Mouse (Mus musculus) frontal cortex, postnatal 36 days (tissue): ENCODE data around the gene Sec14l5.

Experiments used
- DNase-seq, 2 experiments: peaks; one replicate each; pipeline ENCODE4 v3.0.0; 2022; ENCODE audit warnings: low spot score in 2 of 2

The Sec14l5 gene

GRCm38 (mm10) chr16:5153299-5154026, 6.6 kb downstream of the Sec14l5 start:
- no peak for DNase-seq

GRCm38 (mm10) chr16:5155014-5155413, 8.1 kb downstream of the Sec14l5 start:
- DNase-seq = no peak

- no peak for DNase-seq
These were observed 9.6 kb downstream of the Sec14l5 start for GRCm38 (mm10) chr16:5156495-5156894.

DNA sequence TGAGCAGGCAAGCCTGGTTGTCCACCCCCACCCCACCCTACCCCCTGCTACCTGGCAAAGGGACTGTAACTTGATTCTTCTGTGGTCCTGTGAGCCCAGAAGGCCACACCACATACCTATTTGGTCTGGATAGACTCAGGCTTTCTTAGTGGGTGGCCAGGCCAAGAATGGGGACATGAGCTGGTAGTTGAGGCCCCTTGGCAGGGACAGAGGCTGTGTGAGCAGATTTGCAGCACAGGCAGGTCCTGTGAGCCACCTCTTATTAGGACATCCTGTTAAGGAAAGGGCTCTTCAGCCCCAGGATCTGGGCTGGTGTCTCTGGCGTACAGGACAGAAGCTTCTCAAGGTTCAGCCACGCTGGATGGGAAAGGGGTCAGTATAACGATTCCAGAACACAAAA, 10.2 kb downstream of the Sec14l5 start:
- DNase-seq = no peak

GRCm38 (mm10) chr16:5159248-5159647, 12.3 kb downstream of the Sec14l5 start:
- DNase-seq = peak in 1 of 2 experiments; percentile 13

DNA sequence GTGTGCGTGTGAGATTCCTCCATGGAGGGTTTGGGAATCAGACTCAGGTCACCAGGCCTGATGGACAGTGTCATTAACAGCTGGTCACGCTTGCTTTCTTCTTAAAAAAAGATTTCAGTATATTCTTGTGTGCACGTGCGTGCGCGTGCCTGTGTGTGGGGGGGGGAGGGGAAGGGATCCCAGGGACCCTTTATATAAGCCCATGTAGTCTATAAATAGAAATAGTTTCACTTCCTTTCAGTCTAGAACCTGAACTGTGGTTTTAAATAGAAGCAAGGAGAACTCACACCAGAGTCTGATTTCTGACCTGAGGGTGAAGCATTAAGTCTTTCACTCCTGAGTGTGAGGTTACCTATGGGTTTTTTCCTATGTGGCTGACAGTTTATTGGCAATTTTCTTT, 17.4 kb downstream of the Sec14l5 start:
- DNase-seq = no peak

DNA sequence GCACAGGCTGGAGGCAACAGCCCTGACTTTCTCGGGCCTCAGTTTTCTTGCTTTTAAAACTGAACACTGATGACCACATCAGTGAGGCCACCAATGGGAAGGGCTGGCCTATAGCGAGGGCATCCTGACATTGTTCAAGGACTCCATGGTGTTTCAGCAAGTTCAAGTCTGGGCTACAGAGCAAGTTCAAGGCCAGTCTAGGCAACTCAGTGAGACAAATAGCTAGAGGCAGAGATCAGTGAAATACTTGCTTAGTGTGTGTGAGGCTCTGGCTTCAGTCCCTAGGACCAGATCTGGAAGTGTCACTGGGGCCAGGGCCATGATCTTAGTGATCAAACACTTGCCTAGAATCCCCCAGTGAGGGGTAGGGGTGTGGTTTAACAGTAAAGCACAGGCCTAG, 21.1 kb downstream of the Sec14l5 start:
- no peak for DNase-seq

DNA sequence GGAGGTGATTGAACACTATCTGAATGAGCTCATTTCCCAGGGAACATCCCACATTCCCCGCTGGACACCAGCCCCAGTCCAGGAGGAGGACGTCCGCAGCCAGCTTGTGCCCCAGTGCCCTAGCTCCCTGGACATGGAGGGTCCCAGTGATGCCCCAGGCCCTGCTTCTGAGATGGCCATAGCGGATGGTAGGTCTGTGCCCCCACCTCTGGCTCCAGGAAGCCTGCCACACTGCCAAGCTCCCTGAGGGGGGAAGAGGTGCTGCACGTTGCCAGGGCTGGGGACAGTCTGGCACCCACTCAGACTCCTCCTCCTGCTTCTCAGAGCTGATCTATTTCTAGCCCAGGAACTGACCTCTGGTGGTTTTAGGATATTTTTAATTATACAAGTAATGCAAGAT, 21.9 kb downstream of the Sec14l5 start:
- DNase-seq = no peak

GRCm38 (mm10) chr16:5172636-5173035, 25.7 kb downstream of the Sec14l5 start:
- no peak for DNase-seq

DNA sequence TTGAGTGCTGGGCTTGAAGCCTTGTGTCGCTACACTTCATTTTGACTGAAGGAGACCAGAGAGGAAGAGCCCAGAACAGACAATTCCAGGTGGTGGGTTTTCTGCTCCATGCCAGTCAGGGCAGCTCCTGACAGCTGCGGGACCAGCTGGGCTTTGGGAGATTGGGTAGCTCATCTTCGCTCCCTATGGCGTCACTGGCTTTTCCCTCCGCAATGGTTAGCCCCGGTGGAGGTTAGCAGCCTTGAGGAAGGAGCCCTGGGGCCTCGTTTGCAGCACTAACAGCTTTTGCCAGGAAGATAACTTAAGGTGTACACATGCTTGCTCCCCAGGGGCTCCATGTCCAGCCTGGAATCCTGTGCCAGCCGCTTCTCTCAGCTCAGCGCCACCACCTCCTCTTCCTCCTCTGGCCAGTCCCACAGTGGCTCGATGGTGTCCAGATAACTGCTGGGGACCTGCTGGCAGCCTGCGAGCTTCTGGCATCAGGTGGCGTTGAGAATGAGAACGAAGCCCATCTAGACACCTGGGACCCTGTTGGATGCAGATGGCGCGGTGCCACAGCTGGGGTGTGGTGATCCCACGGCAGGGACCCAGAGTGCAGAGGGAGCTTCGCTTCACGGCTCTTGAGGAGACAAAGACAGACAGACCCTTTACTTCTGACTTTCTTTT, 36.5 kb downstream of the Sec14l5 start:
- DNase-seq = no peak

DNA sequence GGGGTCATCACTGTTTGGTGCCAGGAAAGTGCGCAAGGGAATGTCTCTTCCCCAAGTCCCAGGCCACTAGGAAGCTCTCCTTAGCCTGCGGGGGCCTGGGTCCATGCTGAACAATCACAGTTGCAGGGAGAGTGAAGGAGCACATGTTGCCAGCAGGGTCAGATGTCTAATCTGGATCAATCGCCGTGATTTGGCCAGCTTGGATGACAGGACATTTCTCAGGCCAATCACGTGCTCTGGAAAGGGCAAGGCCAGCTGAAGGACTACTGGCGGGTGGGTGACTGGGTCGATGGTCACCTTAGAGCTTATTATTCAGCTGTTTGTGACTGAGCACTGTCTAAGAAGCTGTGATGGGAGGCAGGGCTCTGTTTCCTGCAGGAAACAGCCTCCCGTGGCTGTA, 37.2 kb downstream of the Sec14l5 start:
- DNase-seq = no peak

GRCm38 (mm10) chr16:5184956-5185355, 38.0 kb downstream of the Sec14l5 start:
- DNase-seq = no peak

GRCm38 (mm10) chr16:5185691-5186090, 38.8 kb downstream of the Sec14l5 start:
- no peak for DNase-seq

GRCm38 (mm10) chr16:5186234-5186633, 39.3 kb downstream of the Sec14l5 start:
- DNase-seq = peak; percentile 42 to 67

DNA sequence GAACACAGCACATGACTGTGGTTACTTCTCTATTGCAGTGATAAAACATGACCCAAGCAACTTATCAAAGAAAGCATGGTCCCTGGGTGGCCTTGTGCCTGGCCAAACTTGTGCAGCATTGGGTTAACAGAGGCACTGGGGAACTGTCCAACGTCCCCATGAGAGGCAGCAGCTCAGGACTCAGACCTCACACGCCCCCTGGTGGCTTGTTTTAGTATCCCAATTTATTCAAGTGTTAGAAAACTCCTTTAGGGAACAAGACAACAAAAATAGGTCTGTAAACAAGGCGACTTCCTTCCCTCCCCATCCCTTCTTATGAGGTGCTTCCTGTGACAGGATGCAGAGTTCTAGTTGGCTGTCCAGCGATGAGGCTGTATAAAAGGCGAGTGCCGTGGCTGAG, 48.2 kb downstream of the Sec14l5 start:
- peak; percentile 36 to 65 for DNase-seq

DNA sequence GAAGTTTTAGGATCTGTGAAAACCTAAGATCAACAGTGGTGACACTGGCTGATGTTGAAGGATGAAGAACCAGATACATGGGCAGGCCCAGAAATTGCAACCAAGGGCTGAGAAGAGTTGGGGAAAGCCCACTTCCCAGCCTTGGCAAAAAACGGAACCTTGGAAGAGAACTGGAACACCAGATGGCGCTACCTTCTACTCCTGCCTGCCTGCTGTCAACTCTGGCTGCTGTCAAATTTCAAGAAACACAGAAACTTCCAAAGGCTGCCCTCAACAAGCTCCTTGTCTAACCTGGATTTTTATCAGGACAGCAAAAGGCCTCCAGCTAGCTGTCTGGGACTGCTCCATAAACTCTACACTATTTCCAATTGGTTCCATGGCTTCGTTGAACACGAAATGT, 55.8 kb downstream of the Sec14l5 start:
- DNase-seq = peak; percentile 55 to 67

GRCm38 (mm10) chr16:5203200-5203599, 56.3 kb downstream of the Sec14l5 start:
- DNase-seq = peak in 1 of 2 experiments; percentile 24

- peak; percentile 69 to 85 for DNase-seq
These were observed 56.9 kb downstream of the Sec14l5 start, which contains the start of gene Nagpa for GRCm38 (mm10) chr16:5203668-5204433. Gene Nagpa (minus strand): TSS chr16:5204012.

DNA sequence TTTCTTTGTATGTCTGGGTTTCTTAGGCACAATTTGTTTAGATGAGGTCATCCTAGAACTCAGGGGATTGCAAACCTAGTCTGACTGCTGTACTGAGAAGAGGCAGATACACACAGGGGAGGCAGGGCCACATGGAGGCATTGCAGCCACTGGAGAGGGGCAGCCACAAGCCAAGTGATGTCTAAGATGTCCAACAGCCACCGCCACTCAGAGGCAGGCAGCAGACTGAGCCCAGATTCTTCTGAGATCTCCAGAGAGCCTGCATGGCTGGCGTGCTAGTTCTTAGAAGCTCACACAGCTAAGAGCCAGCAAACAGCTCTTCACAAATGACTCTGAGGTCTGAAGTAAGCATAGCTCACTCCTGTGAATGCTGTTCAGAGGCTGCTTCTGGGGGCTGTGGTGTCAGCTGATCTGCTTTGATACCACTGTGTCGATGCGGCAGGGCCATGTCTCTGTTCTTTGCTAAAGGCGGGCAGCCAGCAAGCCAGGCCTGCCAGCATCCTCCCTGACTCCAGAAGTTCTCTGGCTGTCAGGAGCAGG, 58.6 kb downstream of the Sec14l5 start:
- DNase-seq = no peak

- no peak for DNase-seq
These were observed 59.1 kb downstream of the Sec14l5 start for GRCm38 (mm10) chr16:5206051-5206450.

DNA sequence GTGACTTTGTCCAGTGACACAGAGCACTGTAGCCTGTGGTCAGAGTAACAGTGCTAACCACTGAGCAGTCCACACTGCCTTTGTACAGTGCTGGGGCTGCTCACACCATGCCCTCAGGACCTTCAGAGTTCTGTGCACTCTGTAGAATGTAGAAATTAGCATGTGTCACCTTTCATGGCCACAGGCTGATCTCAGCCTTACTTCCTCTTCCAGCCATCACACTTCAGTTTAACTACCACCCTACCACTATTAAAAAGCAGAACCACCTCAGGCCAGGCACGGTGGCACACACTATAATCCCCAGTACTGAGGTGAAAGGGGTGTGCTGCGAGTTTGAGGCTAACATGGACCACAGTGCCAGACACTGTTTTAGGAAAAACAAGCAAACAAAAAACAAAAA, 63.5 kb downstream of the Sec14l5 start:
- no peak for DNase-seq

GRCm38 (mm10) chr16:5212150-5212549, 65.2 kb downstream of the Sec14l5 start:
- DNase-seq = peak; percentile 26 to 33
